Mouse (Mus musculus): Measurements from ENCODE around the gene Olfr976. TPM values are rescaled to one million over a fixed set of nuclear protein-coding genes. Genes with fewer than 3 reads are reported as not detected.
"Not testable (repeated sequence)": the region's sequence is repeated elsewhere in the genome, so short reads cannot be mapped to it uniquely, and the experiment has no call there.

Olfr976 gene
- polyA plus RNA-seq (2015; fragmentation: Nextera tagmentation; extraction: Ambion mirVana): not detected in 2 replicates

DNA sequence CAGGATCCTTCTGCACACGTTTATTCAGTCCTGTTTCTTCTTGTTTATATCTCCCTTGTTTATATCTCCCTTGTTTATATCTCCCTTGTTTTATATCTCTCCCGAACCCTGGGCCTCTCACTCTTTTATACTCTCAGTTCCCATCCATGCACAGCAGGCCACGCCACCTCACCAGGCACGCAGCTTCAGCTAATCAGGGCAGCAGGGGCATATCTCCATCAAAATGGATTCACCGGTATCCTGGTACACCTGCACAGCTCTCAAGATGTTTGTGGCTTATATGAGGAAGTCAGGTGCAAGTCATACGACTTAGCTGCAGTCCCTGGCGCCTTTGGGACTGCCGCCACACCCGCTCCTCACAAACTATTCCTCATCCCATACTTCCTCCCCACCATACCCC lies at the start of gene Olfr976:
TSS of gene Olfr976 (minus strand) at position 101 of the 400 bp plus-strand sequence.
- not testable (repeated sequence) for H3K9me3 ChIP-seq (ENCODE audit: low read length); H3K4me2 ChIP-seq (ENCODE audit: low read depth, low read length); ATAC-seq; H3K4me3 ChIP-seq (ENCODE audit: low read depth, low read length); H3K36me3 ChIP-seq (replicated peaks; ENCODE audit: insufficient read depth, low read length); DNase-seq; H3K9ac ChIP-seq (replicated peaks); H3K4me1 ChIP-seq (ENCODE audit: insufficient read depth); H3K27me3 ChIP-seq (ENCODE audit: insufficient read depth, low read length); H3K27ac ChIP-seq (ENCODE audit: low read depth)
- WGBS (ENCODE audit: insufficient replicate concordance): 66% methylated on average over 6 of the region's 9 CpGs

DNA sequence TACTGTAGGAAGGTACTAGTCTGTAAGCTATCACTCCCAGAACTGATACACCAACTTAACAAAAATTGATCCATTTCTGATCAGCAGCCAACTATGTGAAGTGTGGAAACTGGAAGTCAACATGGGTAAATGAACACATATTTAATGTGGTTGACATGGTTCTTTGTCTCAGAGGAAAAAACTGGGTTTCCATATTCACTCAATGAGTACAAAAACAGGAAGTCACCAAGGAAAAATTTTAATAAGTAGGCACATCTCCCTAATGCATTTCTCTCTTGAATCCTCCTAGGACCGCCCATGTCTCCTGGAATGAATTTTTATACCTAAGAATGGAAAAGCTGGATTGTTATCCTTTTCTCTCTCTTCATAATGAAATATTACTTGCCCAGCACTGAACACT lies 48.5 kb upstream of the Olfr976 start, which contains the start of gene Olfr980:
TSS of gene Olfr980 (minus strand) at position 101 of the 400 bp plus-strand sequence.
- TF ChIP-seq EP300 (IDR thresholded peaks at IDR 0.05; ENCODE audit: low read depth) (no peak), CTCF (IDR thresholded peaks at IDR 0.05; ENCODE audit: low read depth) (no peak)
- Histone ChIP-seq H3K27ac (ENCODE audit: low read depth) (no peak within 1 kb of the TSS), H3K4me1 (ENCODE audit: insufficient read depth) (no peaks in the 10 kb centered on the region), H3K4me2 (ENCODE audit: low read depth, low read length) (no peak within 1 kb of the TSS), H3K9me3 (ENCODE audit: low read length) (no peaks in the 10 kb centered on the region), H3K27me3 (ENCODE audit: insufficient read depth, low read length) (no peaks in the 10 kb centered on the region), H3K36me3 (replicated peaks; ENCODE audit: insufficient read depth, low read length) (no peaks in the 10 kb centered on the region), H3K4me3 (ENCODE audit: low read depth, low read length) (no peak within 1 kb of the TSS), H3K9ac (replicated peaks) (no peak within 1 kb of the TSS)
- 74% methylated on average over 1 of the region's 1 CpGs for WGBS (ENCODE audit: insufficient replicate concordance)
- no peak for ATAC-seq
- DNase-seq: no peak

DNA sequence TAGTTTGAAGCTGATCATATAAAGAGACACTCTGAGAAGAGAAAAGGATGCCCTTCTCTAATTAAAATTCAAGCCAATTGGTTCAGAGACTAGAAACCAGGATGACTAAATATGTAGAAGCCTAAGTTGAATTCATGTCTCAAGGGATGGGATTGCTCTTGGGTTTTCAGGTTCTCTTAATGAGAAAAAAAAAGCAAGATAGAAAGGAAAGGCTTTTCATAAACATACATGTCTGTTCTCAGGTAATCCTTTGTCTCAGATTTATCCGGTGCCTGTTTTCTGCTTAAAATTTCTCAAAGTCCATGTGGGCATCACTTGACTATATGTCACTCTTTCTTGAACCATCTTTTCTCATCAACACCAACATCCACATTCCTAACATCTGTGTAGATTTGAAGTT lies 42.4 kb upstream of the Olfr976 start, which contains the start of gene Olfr979:
TSS of gene Olfr979 (minus strand) at position 101 of the 400 bp plus-strand sequence.
- no peak within 1 kb of the TSS for H3K4me2 ChIP-seq (ENCODE audit: low read depth, low read length)
- no peak within 1 kb of the TSS for H3K4me3 ChIP-seq (ENCODE audit: low read depth, low read length)
- WGBS (ENCODE audit: insufficient replicate concordance): 82% methylated on average over 1 of the region's 1 CpGs
- H3K9ac ChIP-seq (replicated peaks): no peak within 1 kb of the TSS
- no peaks in the 10 kb centered on the region for H3K4me1 ChIP-seq (ENCODE audit: insufficient read depth)
- H3K27ac ChIP-seq (ENCODE audit: low read depth): no peak within 1 kb of the TSS
- H3K27me3 ChIP-seq (ENCODE audit: insufficient read depth, low read length): no peaks in the 10 kb centered on the region
- no peak for TF ChIP-seq CTCF (IDR thresholded peaks at IDR 0.05; ENCODE audit: low read depth)
- no peak for TF ChIP-seq EP300 (IDR thresholded peaks at IDR 0.05; ENCODE audit: low read depth)
- ATAC-seq (no peak), DNase-seq (no peak)
- H3K9me3 ChIP-seq (ENCODE audit: low read length): no peaks in the 10 kb centered on the region
- H3K36me3 ChIP-seq (replicated peaks; ENCODE audit: insufficient read depth, low read length): no peaks in the 10 kb centered on the region

DNA sequence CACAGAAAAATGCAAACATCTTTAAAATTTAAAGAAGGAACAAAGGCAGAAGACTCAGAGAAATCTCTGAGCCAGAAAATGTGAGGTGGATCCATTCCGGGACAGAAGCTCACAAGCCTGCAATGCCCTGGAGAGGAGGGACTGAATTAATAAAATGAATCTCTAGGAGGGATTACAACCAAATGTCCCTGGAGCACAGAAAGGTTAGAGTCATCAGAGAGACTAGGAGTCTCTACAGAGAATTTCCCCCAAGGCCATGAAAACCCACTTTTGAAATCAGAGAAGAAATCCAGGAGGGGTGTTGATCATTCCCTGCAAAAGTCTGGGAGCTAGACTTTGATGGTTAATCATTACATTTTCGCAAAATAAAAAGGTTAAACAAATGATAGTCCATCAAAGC lies 30.9 kb upstream of the Olfr976 start, which contains the start of gene Olfr978:
TSS of gene Olfr978 (plus strand) at position 301 of the 400 bp plus-strand sequence.
- no peak within 1 kb of the TSS for H3K9ac ChIP-seq (replicated peaks)
- DNase-seq (no peak), ATAC-seq (no peak)
- TF ChIP-seq CTCF (IDR thresholded peaks at IDR 0.05; ENCODE audit: low read depth): no peak
- no peaks in the 10 kb centered on the region for H3K27me3 ChIP-seq (ENCODE audit: insufficient read depth, low read length)
- H3K9me3 ChIP-seq (ENCODE audit: low read length): no peaks in the 10 kb centered on the region
- H3K27ac ChIP-seq (ENCODE audit: low read depth): no peak within 1 kb of the TSS
- H3K4me1 ChIP-seq (ENCODE audit: insufficient read depth): no peaks in the 10 kb centered on the region
- H3K4me3 ChIP-seq (ENCODE audit: low read depth, low read length): no peak within 1 kb of the TSS
- H3K4me2 ChIP-seq (ENCODE audit: low read depth, low read length): no peak within 1 kb of the TSS
- 76% methylated on average over 2 of the region's 2 CpGs for WGBS (ENCODE audit: insufficient replicate concordance)
- H3K36me3 ChIP-seq (replicated peaks; ENCODE audit: insufficient read depth, low read length): no peaks in the 10 kb centered on the region

DNA sequence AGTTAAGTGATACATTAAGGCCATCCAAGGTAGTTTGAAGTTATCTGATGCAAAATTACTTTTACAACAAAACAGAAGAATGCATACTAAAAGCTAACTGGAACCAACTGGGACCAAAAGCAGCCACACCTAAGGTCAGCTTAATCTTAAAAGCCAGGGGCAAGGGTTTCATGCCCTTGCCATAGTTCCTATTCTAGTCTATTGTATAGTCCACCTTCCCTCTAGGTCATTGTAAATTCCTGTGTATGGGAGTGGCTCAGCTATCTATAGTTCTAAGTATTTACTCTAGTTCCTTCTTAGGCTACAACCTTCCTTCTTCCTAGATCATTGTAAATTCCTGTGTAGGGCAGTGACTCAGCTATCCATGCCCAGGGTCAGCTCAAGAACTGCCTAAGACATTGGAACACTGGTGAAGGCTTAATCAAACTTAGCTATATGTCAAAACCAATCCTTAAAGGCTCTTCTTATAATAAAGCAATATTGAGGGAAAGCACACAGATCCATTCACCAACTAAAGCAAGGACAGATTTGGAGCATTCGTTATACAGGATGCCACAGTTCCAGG lies 15.7 kb upstream of the Olfr976 start:
- not testable (repeated sequence) for H3K9ac ChIP-seq (replicated peaks); H3K4me1 ChIP-seq (ENCODE audit: insufficient read depth); ATAC-seq; H3K27ac ChIP-seq (ENCODE audit: low read depth); H3K36me3 ChIP-seq (replicated peaks; ENCODE audit: insufficient read depth, low read length); H3K9me3 ChIP-seq (ENCODE audit: low read length); DNase-seq; H3K4me2 ChIP-seq (ENCODE audit: low read depth, low read length); H3K4me3 ChIP-seq (ENCODE audit: low read depth, low read length); H3K27me3 ChIP-seq (ENCODE audit: insufficient read depth, low read length)
- 67% methylated on average over 1 of the region's 1 CpGs for WGBS (ENCODE audit: insufficient replicate concordance)

DNA sequence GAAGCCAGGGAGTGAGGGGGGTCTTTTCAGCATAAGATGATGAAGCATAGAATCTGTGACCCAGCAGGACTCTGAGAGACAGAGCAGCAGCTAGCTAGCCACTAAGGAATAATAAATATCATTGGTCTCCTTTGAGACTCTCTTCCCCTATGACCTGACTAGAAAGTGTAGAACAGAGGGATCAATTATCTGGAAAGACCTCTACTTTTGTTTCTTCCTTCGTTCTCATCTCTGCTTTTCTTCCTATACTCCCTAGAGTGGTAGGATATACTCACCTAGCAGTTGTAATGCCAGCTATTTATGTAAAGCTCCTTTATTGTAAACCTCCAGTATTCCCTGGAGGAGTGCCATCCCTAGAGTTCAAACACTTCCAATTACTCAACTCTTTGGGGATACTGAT lies 9.0 kb downstream of the Olfr976 start, which contains the start of gene Olfr975:
TSS of gene Olfr975 (minus strand) at position 101 of the 400 bp plus-strand sequence.
- DNase-seq: no peak
- H3K9me3 ChIP-seq (ENCODE audit: low read length): no peaks in the 10 kb centered on the region
- no peak within 1 kb of the TSS for H3K4me2 ChIP-seq (ENCODE audit: low read depth, low read length)
- ATAC-seq: no peak
- 68% methylated on average over 1 of the region's 1 CpGs for whole genome bisulfite sequencing (ENCODE audit: insufficient replicate concordance)
- no peaks in the 10 kb centered on the region for H3K36me3 ChIP-seq (replicated peaks; ENCODE audit: insufficient read depth, low read length)
- TF ChIP-seq CTCF (IDR thresholded peaks at IDR 0.05; ENCODE audit: low read depth): no peak
- no peak for TF ChIP-seq EP300 (IDR thresholded peaks at IDR 0.05; ENCODE audit: low read depth)
- no peak within 1 kb of the TSS for H3K9ac ChIP-seq (replicated peaks)
- H3K27me3 ChIP-seq (ENCODE audit: insufficient read depth, low read length): no peaks in the 10 kb centered on the region
- no peak within 1 kb of the TSS for H3K27ac ChIP-seq (ENCODE audit: low read depth)
- H3K4me3 ChIP-seq (ENCODE audit: low read depth, low read length): no peak within 1 kb of the TSS
- no peaks in the 10 kb centered on the region for H3K4me1 ChIP-seq (ENCODE audit: insufficient read depth)

DNA sequence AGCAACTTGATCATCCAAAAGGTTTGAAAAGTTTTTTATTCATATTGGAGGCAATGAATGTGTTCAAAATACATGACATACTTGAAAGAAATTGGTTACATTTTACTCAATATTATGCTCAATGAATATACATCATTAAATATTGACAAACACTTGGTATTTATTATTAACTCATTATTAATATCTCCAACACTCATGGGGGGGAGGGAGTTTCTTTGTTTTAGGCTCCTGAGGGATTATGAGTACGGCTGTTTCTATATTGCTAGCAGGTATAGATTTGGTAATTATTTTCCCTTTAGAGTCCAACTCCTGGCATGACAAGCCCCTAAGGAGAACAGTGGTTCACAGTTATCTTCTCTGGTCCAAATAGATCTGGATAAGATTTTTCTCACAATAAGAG lies 23.7 kb downstream of the Olfr976 start, which contains the start of gene Olfr974:
TSS of gene Olfr974 (plus strand) at position 301 of the 400 bp plus-strand sequence.
- H3K36me3 ChIP-seq (replicated peaks; ENCODE audit: insufficient read depth, low read length): no peaks in the 10 kb centered on the region
- WGBS (ENCODE audit: insufficient replicate concordance): 76% methylated on average over 1 of the region's 1 CpGs
- no peak for ATAC-seq
- H3K9ac ChIP-seq (replicated peaks): no peak within 1 kb of the TSS
- H3K27me3 ChIP-seq (ENCODE audit: insufficient read depth, low read length): no peaks in the 10 kb centered on the region
- no peak within 1 kb of the TSS for H3K27ac ChIP-seq (ENCODE audit: low read depth)
- H3K4me3 ChIP-seq (ENCODE audit: low read depth, low read length): no peak within 1 kb of the TSS
- DNase-seq: no peak
- H3K4me2 ChIP-seq (ENCODE audit: low read depth, low read length): no peak within 1 kb of the TSS
- no peaks in the 10 kb centered on the region for H3K4me1 ChIP-seq (ENCODE audit: insufficient read depth)
- H3K9me3 ChIP-seq (ENCODE audit: low read length): no peaks in the 10 kb centered on the region
- TF ChIP-seq CTCF (IDR thresholded peaks at IDR 0.05; ENCODE audit: low read depth): no peak
- TF ChIP-seq EP300 (IDR thresholded peaks at IDR 0.05; ENCODE audit: low read depth): no peak

DNA sequence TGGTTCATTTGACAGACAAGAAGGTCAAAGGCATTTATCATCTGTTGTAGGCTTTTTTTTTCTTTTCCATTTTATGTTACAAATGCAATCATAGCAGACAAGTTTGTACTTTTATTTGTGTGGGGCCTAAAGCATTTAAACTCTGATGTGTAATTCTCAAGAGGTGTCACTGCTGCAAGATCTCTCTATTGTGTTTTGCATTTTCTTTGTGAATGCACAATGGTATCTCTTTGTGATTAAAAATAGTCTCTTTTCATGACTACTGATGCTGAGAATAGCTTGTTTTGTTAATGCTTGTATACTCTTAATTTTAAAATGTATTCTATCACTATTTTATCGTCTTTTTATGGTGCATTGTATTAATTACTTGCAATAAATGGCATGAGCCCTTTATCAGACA lies 32.1 kb downstream of the Olfr976 start:
- not testable (repeated sequence) for DNase-seq; H3K27me3 ChIP-seq (ENCODE audit: insufficient read depth, low read length); H3K36me3 ChIP-seq (replicated peaks; ENCODE audit: insufficient read depth, low read length); H3K4me2 ChIP-seq (ENCODE audit: low read depth, low read length); H3K4me1 ChIP-seq (ENCODE audit: insufficient read depth); H3K4me3 ChIP-seq (ENCODE audit: low read depth, low read length); H3K9ac ChIP-seq (replicated peaks); H3K27ac ChIP-seq (ENCODE audit: low read depth); ATAC-seq; H3K9me3 ChIP-seq (ENCODE audit: low read length)
- 52% methylated on average over 1 of the region's 1 CpGs for WGBS (ENCODE audit: insufficient replicate concordance)

DNA sequence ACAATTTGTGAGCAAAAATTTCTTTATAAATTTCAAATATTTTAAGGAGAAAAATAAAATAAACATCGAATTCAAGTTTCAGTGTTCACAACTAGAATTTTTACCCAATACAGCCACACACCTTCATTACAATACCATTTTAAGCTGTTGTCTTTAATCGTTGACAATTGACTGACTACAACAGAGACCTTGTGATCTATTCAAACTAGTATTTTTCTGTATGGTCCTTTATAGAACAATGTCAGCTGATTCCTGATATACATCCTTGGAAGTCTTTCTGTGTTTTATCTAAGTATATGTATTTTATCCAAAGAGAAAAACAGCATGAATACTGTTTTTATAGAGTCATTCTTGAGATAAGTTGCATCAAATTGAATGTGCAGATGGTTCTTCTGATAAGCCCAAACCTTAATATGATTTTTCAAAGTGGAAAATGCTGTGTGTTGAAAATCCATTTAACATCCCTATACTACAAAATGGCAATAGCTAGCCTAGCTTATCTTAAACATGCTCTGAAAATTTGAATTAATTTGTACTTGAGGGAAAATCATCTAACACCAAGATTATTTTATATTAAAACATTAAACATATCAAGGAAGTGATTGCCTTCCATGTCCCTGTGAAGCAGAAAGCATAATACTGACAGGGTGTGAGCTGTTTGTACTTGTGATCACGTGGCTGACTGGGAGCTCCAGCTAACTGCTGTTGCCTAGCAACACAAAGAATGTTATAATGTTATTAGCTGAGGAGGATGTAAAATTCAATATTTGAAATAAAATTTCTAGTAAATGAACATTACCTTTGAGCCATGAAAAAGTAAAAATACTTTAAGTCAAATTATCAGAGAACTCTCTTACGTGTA lies 32.7 kb downstream of the Olfr976 start:
- ATAC-seq; H3K36me3 ChIP-seq (replicated peaks; ENCODE audit: insufficient read depth, low read length); H3K9me3 ChIP-seq (ENCODE audit: low read length); H3K27me3 ChIP-seq (ENCODE audit: insufficient read depth, low read length); H3K4me3 ChIP-seq (ENCODE audit: low read depth, low read length); H3K4me2 ChIP-seq (ENCODE audit: low read depth, low read length); H3K9ac ChIP-seq (replicated peaks); H3K4me1 ChIP-seq (ENCODE audit: insufficient read depth); DNase-seq; H3K27ac ChIP-seq (ENCODE audit: low read depth): not testable (repeated sequence)
- WGBS (ENCODE audit: insufficient replicate concordance): no CpG with 5 or more reads among the region's 4 CpGs
